Mouse (Mus musculus) spleen, postnatal 10 days (tissue): ENCODE results near the gene Cacna2d2.

Source experiments
- DNase-seq, 2 experiments: peaks; one replicate each; pipeline ENCODE4 v3.0.0; 2021 to 2022; ENCODE audit warnings: low spot score in 2 of 2

Cacna2d2 gene

DNA sequence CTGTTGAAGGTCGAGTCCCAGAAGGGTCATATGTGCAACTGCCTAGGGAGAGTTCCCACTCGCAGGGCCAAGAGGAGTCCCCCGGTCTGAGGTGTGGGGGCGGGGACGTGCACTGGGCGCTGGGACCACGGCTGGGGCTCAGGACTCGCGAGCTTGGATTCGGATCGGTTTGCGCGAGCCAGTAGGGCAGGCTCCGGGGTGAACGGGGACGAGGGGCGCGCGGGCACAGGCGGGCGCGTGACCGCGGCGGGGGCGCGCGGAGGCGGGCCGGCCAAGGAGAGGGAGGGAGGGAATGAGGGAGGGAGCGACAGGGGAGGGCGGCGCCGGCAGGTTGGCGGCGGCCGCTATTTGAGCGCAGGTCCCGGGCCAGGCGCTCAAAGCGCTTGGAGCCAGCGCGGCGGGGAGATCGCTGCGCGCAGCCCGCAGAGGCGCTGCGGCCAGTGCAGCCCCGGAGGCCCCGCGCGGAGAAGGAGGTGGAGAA, at the start of gene Cacna2d2:
Cacna2d2 (plus strand) TSS at position 122 of the 481 bp plus-strand sequence.
- no peak for DNase-seq

DNA sequence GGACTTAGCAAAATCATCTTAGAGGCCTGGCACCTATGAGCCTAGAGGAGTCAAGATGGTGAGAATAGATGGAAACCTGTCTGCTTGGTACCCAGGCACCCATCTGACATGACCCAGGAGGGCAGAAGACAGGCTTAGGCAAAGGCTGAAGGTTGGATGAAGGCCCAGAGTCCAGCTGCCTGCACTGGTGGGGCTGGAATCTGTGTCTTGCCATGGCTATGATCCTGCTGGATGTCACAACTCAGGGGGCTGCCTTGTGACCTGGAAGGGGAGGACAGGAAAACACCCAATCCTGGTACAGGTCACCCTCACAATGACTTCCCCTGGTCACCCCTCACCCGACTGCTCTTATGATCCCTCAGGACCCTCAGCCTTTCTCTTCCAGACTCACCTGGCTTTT, 44.6 kb upstream of the Cacna2d2 start:
- DNase-seq = no peak

DNA sequence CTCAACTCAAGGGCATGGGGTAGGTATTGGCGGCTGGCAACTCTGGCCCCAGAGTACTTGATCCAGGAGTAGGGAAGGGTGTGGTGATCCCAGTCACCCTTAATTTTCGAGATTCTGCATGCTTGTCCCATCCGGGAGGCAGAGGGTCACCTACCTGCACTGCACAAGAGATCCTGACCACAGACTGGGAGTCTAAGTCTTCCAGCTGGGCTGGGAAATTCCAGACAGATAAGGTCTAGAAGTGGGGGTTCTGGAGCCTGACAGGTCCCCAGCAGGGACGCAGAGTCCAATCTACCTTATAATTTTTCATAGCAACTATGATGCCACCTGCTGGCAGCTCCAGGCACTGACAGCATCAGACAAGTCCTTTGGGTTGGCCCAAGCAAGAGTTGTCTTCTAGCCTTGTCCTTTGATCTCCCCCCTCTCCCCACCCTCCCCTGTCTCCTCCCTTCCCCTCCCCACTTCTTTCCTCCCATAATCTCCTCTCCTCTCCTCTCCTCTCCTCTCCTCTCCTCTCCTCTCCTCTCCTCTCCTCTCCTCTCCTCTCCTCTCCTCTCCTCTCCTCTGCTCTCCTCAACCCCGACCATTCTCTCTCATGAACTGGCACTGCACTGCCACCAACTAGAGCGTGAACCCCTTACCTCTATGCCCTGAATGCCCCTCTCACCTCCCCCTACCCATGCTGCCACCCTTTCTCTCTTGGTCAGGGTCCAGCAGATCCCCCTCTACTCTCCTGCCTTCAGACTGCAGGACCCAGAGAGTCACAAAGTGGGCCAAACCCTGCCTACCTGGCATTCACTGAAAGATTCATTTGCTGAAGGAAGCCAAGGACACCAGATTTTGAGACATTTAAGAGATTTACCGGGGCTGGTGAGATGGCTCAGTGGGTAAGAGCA, 43.3 kb upstream of the Cacna2d2 start:
- peak; percentile 44 to 76 for DNase-seq

DNA sequence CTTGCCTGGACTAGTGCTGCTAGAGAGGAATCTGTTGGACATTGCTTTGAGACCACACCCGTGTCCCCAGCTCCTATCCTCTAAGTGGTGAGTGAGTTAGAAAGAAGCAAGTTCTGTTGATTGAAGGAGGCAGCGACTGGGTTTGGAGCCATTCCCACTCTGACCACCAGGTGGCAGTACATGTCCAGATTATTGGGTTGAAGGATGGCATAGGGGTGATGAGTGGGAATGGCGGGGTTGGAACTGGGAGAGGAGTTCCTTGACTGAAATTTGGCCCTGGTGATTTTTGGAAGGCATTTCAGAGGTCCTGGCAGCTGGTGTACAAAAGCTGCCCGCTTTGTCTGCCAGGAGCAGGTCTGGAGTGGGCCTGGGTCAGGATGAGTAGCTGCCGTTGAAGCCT, 41.8 kb upstream of the Cacna2d2 start:
- DNase-seq = peak; percentile 83 to 86

DNA sequence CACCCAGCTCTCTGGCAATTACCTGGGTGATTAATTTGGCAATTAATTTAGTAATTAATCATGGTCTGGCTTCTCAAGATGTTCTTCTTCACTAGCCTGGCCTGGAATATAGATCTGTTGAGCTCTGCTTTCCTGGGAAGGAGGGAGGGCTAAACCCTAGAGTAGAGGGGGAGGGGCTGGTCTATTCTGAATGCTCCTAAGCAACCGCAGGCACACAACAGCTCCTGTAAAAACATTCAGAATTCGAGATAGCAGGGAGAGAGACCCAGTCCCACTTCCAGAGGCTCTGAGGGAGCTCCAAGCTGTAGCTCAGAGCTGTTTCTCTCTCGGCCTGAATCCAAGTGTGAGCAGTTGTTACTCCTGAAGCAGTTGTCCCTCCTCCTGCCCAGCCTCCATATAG, 38.4 kb upstream of the Cacna2d2 start:
- no peak for DNase-seq

DNA sequence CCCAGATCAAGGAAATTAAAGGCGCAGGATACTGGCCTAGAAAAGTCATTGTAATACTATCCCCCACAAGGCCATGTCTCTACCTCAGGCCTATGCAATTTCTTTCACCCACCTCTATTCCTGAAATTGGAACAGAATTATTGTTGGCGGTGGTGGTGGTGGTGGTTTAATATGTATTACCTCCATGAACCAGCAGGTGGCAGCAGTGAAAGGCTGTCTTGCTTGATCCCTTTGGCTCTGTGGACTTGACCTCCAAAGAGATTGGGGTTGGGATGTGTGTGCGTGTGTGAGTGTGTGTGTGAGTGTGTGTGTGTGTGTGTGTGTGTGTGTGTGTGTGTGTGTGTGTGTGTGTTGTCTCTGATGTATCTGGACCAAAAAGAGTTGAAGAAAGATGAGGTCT, 32.8 kb upstream of the Cacna2d2 start:
- peak; percentile 61 to 76 for DNase-seq

DNA sequence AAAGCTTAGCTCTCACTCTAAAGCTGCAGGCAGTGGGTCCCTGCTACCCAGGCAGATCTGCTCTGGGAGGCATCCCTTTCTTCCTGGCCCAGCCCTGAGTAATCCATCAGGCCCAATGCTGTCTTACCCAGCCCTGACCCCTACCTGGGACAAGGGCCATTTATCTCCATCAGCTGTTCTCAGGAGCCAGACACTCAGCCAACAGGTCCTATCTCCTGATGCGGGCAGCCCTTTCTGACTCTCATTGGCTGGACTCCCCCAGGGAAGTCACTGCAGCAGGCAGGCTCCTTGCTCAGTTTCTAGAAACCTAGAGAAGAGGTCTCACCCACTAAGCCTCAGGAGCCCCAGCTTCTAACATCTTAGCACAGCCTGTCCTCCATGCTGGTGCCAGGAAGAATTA, 31.1 kb upstream of the Cacna2d2 start:
- DNase-seq = peak; percentile 42 to 46

DNA sequence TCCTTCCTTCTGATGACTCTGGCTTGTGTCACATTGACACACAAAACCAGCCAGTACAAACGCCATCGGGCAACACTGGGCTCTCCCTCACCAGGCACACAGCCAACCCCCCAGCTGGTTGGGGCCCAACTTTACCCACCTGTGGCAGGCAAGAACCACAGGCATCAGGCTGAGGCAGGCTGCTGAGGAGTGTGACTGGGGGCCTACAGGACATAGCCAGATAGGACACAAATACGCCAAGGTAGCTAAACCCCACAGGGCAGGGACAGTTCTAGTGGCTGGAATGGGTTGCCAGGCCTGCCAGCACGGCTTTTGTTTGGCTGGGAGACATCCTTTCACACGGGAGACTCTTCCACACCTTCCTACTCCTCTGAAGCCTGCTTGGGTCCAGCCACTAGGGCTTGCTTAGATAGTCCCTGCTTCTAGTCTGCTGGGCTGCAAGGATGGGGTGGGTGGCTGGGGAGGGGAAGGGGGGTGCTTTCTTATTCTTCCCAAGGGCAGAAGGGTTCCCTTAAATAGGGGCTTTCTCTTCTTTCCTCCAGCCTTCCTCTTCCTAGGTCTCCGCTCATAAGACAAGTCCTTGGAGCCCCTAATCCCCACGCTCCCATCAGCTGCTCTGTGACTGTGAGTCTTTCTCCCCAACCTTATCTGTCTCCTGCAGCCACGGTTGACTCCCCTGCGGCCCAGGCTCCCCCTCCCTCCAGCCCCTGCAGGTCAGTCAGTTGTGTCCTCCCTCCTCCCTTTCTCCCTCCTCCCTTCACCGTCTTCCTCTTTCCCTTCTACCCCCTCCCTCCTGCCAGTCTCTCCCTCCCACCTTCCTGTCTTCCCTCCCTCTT, 29.9 kb upstream of the Cacna2d2 start:
- DNase-seq = peak; percentile 51 to 85

DNA sequence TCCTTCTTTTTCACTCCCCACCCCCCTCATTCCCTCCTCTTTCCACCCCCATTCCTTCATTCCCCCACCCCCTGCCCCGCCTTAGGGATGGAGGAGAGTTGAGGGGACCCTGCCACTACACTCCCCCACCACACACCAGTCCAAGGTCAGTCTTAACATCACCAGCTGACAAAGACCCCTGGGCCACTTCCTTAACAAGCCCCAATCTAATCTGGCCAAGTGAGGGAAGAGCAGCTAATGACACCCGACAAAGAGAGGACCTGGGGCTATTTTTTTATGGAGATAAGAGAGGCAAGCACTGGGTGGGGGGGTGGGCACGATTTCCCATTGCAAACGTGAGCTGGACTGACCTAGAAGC, 29.3 kb upstream of the Cacna2d2 start:
- DNase-seq = peak in 1 of 2 experiments; percentile 21

DNA sequence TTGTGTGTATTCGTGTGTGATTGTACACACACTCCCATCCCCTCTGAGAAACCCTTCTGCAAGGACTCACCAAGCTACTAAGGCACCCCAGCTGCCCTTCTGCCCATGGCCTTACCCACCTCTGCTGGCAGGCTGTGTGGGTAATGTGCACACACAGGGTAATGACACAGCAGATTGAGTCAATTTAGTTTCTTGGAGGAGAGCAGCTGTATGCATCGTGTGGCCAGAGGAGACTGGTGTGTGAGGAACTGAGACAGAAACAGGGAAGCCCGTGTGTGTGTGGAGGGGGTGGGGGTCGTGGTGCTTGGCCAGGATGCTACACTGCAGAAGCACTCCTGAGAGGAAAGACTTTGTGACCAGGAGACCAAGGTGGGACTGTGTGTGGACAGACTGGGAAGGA, 27.0 kb upstream of the Cacna2d2 start:
- peak; percentile 9 to 34 for DNase-seq

DNA sequence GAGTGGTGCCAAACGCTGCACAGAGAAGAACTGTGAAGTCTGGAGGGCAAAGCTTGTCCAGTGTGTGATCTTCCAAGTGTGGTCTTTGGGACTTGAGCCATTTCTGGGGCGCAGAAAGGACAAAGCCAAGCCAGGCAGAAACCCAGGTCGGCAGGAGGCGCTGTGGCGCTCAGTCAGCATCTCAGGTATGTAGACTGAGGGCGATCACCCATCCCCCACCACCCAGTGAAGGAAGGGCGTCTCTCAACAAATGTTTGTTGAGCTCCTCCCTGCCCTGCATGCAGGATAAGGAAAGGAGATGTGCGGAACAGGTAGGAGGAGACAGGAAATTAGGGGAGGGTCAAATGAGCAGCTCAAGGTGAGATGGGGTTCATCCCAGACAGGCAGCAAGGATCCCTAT, 24.8 kb upstream of the Cacna2d2 start:
- DNase-seq = peak; percentile 37 to 75

DNA sequence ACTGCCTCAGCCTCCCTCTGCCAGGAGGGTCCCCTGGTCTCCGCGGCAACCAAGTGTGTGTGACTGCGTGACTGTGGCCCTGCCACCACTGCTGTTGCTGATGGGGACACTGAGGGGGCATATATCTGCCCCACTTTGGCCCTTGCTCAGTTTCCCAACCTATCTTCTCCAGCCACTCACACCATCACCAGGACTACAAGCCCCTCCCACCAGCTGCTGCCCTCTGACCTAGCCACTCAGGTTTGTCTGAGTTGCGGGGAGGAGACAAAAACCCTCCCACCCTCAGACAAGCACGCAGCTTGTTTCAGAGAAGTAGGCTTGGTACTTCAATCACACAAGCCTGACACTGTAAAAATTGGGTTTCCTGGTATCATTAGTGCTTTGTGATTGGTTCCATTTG, 24.0 kb upstream of the Cacna2d2 start:
- peak in 1 of 2 experiments; percentile 42 for DNase-seq

DNA sequence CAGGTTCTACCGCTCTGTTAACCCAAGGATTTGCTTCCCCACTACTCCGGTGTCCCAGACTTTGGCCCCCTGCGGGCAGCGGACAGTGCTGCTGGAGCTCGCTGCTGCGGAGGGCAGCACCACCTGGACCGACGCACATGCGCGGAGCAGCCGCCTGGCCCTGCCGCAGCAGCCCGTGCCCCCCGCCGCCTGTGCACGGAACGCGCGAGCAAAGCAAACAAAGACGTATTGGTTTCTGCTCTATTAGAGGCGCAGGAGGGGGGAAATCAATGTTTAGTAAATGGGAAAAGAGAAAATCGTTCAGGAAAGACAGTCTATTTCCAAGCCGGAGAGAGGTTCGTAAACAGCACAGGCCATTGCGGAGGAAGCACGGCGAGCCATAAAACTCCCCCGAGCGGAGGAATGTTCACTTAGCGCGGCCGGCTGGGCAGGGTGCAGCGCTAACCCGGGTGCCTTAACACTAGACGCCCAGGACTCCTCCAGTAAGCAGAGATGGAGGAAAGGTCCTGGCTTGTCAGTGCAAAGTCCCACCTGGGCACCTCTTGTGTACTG, 21.4 kb upstream of the Cacna2d2 start:
- DNase-seq = no peak

DNA sequence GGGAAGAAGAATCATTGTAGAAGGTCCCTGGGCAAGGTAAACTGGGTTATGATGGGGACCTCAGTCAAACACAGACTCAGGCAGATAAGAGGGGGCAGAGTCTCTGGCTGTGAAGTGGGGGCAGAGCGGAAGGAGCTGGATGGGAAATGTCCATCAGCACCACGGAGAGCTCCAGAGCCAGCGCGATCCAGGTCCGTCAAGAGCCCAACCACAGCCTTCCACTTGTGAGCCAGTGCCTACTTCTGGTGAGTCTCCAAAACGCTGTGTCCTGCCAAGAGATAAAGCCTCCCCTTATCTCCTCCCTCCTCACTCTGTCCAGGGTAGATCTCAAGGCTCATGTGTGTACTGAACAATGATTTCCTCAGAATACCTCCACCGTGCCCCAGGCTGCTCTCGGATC, 17.7 kb upstream of the Cacna2d2 start:
- DNase-seq = peak in 1 of 2 experiments; percentile 51

DNA sequence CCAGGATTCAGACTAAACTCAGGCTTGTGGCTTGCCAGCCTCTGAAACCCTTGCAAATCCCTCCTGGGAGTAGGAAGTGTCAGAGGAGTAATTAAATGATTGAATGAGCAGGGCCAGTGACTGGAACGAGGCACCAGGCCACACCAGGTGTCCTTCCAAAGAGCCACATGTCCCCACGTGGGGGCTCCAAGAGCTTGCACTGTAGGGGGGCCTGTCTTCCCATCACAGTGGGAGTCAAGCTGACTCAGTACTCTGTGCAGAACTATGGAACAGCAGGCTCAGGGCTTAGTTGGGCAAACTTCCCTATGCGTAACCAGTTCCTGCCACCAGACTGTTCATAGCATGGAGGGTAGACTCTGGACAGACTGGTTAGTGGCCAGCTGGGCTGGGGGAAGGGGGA, 15.0 kb upstream of the Cacna2d2 start:
- DNase-seq = no peak

DNA sequence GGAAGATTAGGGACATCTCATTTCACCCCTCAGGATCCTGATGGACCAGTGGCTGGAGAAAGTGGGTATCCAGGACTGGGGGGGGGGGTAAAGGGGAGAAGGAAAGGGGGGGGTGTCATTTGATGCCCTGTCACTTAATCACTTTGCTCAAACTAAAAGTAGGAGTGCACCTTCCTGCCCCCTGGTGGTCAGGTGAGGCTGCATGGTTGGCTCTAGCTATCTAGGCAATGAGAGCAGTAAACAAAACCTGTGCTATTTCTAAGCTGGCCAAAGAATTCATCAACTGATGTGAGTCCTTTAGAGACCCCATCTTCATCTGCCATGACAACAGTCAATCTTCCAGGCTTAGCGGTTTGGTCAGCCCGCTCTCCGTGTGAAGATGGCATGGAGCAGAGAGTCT, 12.7 kb upstream of the Cacna2d2 start:
- peak; percentile 47 to 78 for DNase-seq

DNA sequence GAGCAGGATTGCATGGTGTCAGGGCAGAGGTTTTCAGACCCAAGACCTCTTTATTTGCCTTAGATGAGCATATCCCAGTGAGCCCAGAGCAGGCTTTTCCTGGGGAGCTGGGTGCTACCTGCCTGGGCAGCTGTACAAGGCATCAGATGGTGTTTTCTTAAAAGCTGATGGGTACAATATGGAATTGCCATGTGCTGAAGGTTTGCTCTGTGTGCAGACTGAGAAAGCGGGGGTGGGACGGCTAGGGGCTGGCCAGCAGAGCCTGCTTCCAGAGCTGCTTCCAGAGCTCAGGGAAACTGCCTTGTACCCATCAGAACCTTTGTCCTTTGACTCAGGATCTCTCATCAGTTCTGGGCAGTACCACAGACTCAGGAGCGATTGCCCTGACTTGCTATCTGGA, 11.7 kb upstream of the Cacna2d2 start:
- no peak for DNase-seq

DNA sequence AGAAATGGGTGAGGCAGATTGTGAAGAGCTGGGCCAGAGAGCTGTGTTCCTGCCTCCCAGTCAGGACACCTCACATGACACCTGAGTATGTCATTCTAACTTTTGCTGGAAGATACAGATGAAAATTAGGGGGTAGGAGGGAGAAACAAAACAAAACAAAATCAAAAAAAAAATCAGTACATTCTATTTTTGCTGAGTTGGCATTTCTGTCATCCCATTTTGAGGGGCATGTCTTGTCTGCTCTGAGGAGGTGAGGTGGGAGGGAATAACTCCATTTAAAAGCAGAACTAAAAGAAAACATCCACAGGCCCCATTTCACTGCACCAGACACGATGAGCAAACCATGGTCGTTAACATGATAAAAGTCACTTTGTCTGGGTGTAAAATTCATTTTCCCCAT, 11.1 kb upstream of the Cacna2d2 start:
- DNase-seq = no peak

DNA sequence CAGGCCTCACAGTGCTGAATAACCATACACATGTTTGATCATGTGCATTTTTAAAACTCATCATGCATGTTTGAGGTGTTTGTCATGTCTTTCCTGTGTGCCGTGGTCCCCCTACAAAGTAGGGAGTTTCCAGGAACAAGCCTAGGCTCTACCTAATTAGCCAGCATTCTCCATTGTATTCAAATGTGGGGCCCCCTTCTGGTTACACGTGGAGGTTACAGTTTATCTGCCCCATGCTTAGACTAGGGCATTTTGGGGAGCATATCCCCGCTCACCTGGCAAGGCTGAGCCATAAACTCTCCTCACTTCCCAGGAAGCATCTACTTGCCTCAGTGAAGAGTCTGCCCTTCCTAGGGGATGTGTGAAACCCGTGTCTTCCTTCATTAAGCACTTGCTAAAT, 3.0 kb upstream of the Cacna2d2 start:
- DNase-seq = no peak

DNA sequence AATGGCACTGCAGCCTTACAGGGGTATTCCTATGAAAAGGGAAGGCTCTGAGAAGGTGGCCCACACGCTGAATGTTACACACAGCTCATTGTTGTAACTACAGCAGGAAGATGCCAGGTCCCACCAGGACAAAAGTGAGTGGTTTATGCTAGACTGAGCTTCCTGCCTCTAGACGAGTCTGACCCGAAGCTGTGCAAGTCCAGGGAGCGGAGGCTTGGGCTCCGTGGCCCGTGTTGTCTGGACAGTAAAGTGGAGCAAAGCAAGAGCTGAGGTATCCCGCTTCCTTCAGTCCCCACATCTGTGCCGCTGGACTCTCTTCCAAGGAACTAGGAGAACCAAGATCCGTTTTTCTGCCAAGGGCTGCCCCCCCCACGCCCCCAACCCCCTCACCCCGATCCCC, 444 bp upstream of the Cacna2d2 start:
- no peak for DNase-seq

DNA sequence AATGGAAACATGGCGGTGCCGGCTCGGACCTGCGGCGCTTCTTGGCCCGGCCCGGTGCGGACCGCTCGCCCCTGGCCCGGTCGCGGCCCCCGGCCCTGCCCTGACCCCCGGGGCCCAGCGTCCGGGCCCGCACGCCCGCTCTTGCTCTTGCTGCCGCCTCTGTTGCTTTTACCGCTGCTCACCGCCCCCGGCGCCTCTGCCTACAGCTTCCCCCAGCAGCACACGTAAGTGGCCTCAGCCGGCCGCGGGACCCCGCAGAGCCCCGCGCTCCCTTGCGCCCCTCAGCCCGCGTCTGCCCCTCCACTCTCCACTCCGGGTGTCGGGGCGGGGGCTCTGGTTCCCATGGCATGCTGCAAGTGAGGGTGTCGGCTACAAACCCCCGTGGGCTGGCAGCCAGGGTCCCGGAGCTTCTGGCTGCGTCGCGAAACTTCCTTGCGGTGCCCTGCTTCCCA, 674 bp downstream of the Cacna2d2 start:
- DNase-seq = no peak

DNA sequence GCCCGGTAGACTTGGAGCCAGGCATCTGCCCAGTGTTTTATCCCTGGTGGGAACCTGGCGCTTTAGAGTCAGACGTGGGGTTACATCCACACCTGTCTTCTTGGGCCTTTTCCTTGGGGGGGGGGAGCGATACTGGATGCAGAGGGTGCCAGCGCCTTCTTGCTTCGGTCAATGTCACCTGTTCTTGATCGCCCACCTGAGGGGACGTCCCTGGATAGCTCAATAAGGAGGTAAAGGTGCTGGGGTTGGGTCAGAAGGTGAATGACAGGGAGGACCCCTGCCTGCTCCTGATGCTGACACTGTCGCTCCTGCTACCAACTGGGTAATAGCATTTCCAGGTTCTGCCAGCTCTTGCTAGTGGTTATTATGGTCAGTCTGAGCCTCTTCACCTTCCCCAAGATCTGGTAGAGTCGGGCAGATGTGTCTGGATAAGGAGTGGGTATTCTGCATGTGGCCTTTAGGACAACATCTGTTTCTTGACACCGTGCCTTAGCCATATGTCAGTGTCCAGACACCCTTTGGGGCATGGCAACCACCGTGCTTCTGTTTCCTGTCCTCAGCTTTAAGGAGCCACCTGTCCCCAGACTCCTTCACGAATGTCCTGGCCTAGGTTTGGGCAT, 1.4 kb downstream of the Cacna2d2 start:
- no peak for DNase-seq
